ENCODE assay signal across 8 mouse cellular contexts in the genomic region with DNA sequence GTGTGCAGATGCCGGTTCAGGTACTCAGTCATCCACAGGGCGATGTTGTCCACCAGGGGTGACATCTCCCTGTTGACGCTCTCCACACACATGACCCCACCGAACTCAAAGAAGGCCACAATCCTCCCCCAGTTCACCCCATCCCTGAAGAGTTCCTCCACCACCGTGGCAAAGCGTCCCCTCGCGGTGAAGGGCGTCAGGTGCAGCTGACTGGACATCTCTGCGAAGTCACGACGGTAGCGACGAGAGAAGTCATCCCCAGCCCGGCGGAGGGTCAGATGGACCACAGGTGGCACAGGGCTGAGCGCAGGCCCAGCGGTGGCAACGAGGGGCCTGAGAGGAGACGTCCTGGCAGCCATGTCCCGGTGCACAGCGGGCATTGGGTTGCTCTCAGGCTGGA. TPM values are rescaled to one million over a fixed set of nuclear protein-coding genes. Genes with fewer than 3 reads are reported as not detected.
DNase-seq lines count a peak whose midpoint lies in the region; ATAC-seq lines count a peak whose summit lies in the region.

No protein-coding gene starts in this region.

- 0 out of 2 replicates have a peak, but pooled peaks have one; percentile 1 for ATAC-seq in hindbrain, embryonic 16.5 days
- no peak for ATAC-seq in limb, embryonic 11.5 days (ENCODE audit: insufficient number of reproducible peaks, low FRiP score, low TSS enrichment, low read depth)

- WGBS in hindbrain, embryonic 16.5 days, result 11% methylated on average over 22 of the region's 22 CpGs
- WGBS in limb, embryonic 11.5 days, result 8% methylated on average over 22 of the region's 22 CpGs

- intact Hi-C loops in gastrocnemius, postnatal 14 days (cut with DNase I; ENCODE audit: low total_unique reads), result no loop called here

- peak overlapping the region; percentile 72 for H3K9ac ChIP-seq in hindbrain, embryonic 16.5 days (ENCODE audit: low read depth, low read length)
- no peak overlapping the region for H3K9ac ChIP-seq in limb, embryonic 11.5 days (ENCODE audit: low read length)

- peak overlapping the region; percentile 65 for H3K4me3 ChIP-seq in hindbrain, embryonic 16.5 days (ENCODE audit: low read length)
- peak overlapping the region; percentile 57 for H3K4me3 ChIP-seq in limb, embryonic 11.5 days (ENCODE audit: low read depth, low read length)

- peak overlapping the region; percentile 3; the same call in 1 of the 2 replicates for H3K27ac ChIP-seq in hindbrain, embryonic 16.5 days (ENCODE audit: low read depth, low read length)
- H3K27ac ChIP-seq in limb, embryonic 11.5 days (replicated peaks; ENCODE audit: low read depth, low read length), result no peak overlapping the region

- no peaks in the 10 kb centered on the region for H3K9me3 ChIP-seq in hindbrain, embryonic 16.5 days (ENCODE audit: control insufficient read depth, low read length)
- H3K9me3 ChIP-seq in limb, embryonic 11.5 days (ENCODE audit: control insufficient read depth, low read length), result no peaks in the 10 kb centered on the region

- H3K4me2 ChIP-seq in hindbrain, embryonic 16.5 days (ENCODE audit: low read length), result peak overlapping the region; percentile 84
- H3K4me2 ChIP-seq in limb, embryonic 11.5 days (ENCODE audit: low read depth, severe bottlenecking), result peak overlapping the region; percentile 79

- peak; percentile 47 for DNase-seq in ZHBTc4 (ENCODE audit: low read depth, low spot score)
- peak; percentile 71 to 84 for DNase-seq in cerebellum, postnatal 25 days
- DNase-seq in gastrocnemius, postnatal 14 days, result peak; percentile 66
- peak; percentile 61 for DNase-seq in limb, embryonic 11.5 days (ENCODE audit: low spot score)
- DNase-seq in mesoderm, embryonic 11.5 days (ENCODE audit: low read depth, low spot score), result peak; percentile 52
- peak; percentile 58 to 65 for DNase-seq in right cerebral cortex, postnatal 10 days (ENCODE audit: low spot score in 2 of 2)
- DNase-seq in urinary bladder, postnatal 36 days (ENCODE audit: low spot score in 2 of 2), result peak; percentile 53 to 55

- H3K4me1 ChIP-seq in hindbrain, embryonic 16.5 days (ENCODE audit: control insufficient read depth, insufficient read depth, low read depth, low read length), result peaks cover 14% of the 10 kb centered on the region
- peaks cover 3% of the 10 kb centered on the region; the same call in 1 of the 2 replicates for H3K4me1 ChIP-seq in limb, embryonic 11.5 days (ENCODE audit: control insufficient read depth, insufficient read depth, low read length)

- no peaks in the 10 kb centered on the region for H3K36me3 ChIP-seq in hindbrain, embryonic 16.5 days (ENCODE audit: control insufficient read depth, insufficient read depth, low read length)
- no peaks in the 10 kb centered on the region for H3K36me3 ChIP-seq in limb, embryonic 11.5 days (ENCODE audit: control insufficient read depth, insufficient read depth, low read length)

- H3K27me3 ChIP-seq in hindbrain, embryonic 16.5 days (replicated peaks; ENCODE audit: control insufficient read depth, insufficient read depth, low read length), result no peaks in the 10 kb centered on the region
- no peaks in the 10 kb centered on the region for H3K27me3 ChIP-seq in limb, embryonic 11.5 days (ENCODE audit: control insufficient read depth, insufficient read depth, low read length)

RNA-seq across cellular contexts. Expression of a gene that starts 1.7 kb away (rescaled TPM):
- 1 to 10 TPM; 3.4 to 3.6 TPM for total RNA-seq in gastrocnemius, postnatal 14 days (2021)
- polyA plus RNA-seq in hindbrain, embryonic 16.5 days (2015; fragmentation: Nextera tagmentation; extraction: Ambion mirVana), result 16.4 and 17.5 TPM in 2 replicates
- polyA plus RNA-seq in limb, embryonic 11.5 days (2014; fragmentation: Nextera tagmentation; extraction: Ambion mirVana), result 10.1 and 10.2 TPM in 2 replicates

RNA-seq across cellular contexts. Expression of a gene that starts 47.2 kb away (rescaled TPM):
- total RNA-seq in gastrocnemius, postnatal 14 days (2021), result 1 to 10 TPM; 4.5 to 5.9 TPM
- polyA plus RNA-seq in hindbrain, embryonic 16.5 days (2015; fragmentation: Nextera tagmentation; extraction: Ambion mirVana), result 14.9 and 16.3 TPM in 2 replicates
- 10.4 and 11.2 TPM in 2 replicates for polyA plus RNA-seq in limb, embryonic 11.5 days (2014; fragmentation: Nextera tagmentation; extraction: Ambion mirVana)
